In genomic region chr12:112618981-112619685, GRCm38 (mm10) we compare ENCODE assay signal across 8 mouse cellular contexts. TPM values are rescaled to one million over a fixed set of nuclear protein-coding genes. Genes with fewer than 3 reads are reported as not detected.
A peak's percentile ranks its signal among the peaks of the same experiment; 100 is the strongest.
DNase-seq lines count a peak whose midpoint lies in the region; ATAC-seq lines count a peak whose summit lies in the region.

No protein-coding gene starts in this region.

- H3K4me2 ChIP-seq in heart, embryonic 16.5 days (ENCODE audit: low read depth, low read length) = peak overlapping the region; percentile 89
- peak overlapping the region; percentile 92 for H3K4me2 ChIP-seq in midbrain, embryonic 15.5 days

- no peak for ATAC-seq in cerebellum, adult (ENCODE audit: insufficient number of reproducible peaks, low FRiP score, low TSS enrichment)
- peak; percentile 35 for ATAC-seq in heart, embryonic 16.5 days (replicated peaks; ENCODE audit: extremely low read depth, insufficient read depth, low FRiP score)
- no peak for ATAC-seq in midbrain, embryonic 15.5 days (replicated peaks)

- DNase-seq in cerebellum, adult 11-12 months = peak; percentile 29
- peak; percentile 35 for DNase-seq in embryonic facial prominence, embryonic 10.5 days (ENCODE audit: low spot score)
- DNase-seq in kidney, postnatal 10 days = peak; percentile 46
- no peak for DNase-seq in frontal cortex, postnatal 25 days (ENCODE audit: low spot score in 2 of 2)
- no peak for DNase-seq in adrenal gland, postnatal 4 days (ENCODE audit: low spot score in 2 of 2)

- peaks cover 54% of the 10 kb centered on the region for H3K4me1 ChIP-seq in embryonic facial prominence, embryonic 10.5 days
- H3K4me1 ChIP-seq in heart, embryonic 16.5 days (ENCODE audit: control insufficient read depth, insufficient read depth, low read length) = peaks cover 50% of the 10 kb centered on the region
- peaks cover 18% of the 10 kb centered on the region for H3K4me1 ChIP-seq in midbrain, embryonic 15.5 days

- H3K36me3 ChIP-seq in embryonic facial prominence, embryonic 10.5 days (replicated peaks) = no peaks in the 10 kb centered on the region
- H3K36me3 ChIP-seq in heart, embryonic 16.5 days (ENCODE audit: control insufficient read depth, insufficient read depth) = no peaks in the 10 kb centered on the region
- no peaks in the 10 kb centered on the region for H3K36me3 ChIP-seq in midbrain, embryonic 15.5 days (replicated peaks)

- peak overlapping the region; percentile 76; the same call in 1 of the 2 replicates for H3K27ac ChIP-seq in embryonic facial prominence, embryonic 10.5 days (replicated peaks)
- peak overlapping the region; percentile 98 for H3K27ac ChIP-seq in heart, embryonic 16.5 days (ENCODE audit: low read length)
- no peak overlapping the region for H3K27ac ChIP-seq in midbrain, embryonic 15.5 days

- peak overlapping the region; percentile 69 for H3K4me3 ChIP-seq in embryonic facial prominence, embryonic 10.5 days
- peak overlapping the region; percentile 66 for H3K4me3 ChIP-seq in heart, embryonic 16.5 days (ENCODE audit: low read length)
- H3K4me3 ChIP-seq in midbrain, embryonic 15.5 days = peak overlapping the region; percentile 53

- peaks cover 62% of the 10 kb centered on the region for H3K27me3 ChIP-seq in embryonic facial prominence, embryonic 10.5 days (replicated peaks; ENCODE audit: low read depth, poor library complexity, severe bottlenecking)
- no peaks in the 10 kb centered on the region for H3K27me3 ChIP-seq in heart, embryonic 16.5 days (ENCODE audit: control insufficient read depth, insufficient read depth, low read length)
- H3K27me3 ChIP-seq in midbrain, embryonic 15.5 days (replicated peaks) = peaks cover 23% of the 10 kb centered on the region

- H3K9me3 ChIP-seq in embryonic facial prominence, embryonic 10.5 days = no peaks in the 10 kb centered on the region
- no peaks in the 10 kb centered on the region for H3K9me3 ChIP-seq in heart, embryonic 16.5 days (replicated peaks; ENCODE audit: control insufficient read depth, low read length)
- H3K9me3 ChIP-seq in midbrain, embryonic 15.5 days = no peaks in the 10 kb centered on the region

- 20% methylated on average over 13 of the region's 13 CpGs for WGBS in embryonic facial prominence, embryonic 10.5 days
- 15% methylated on average over 13 of the region's 13 CpGs for WGBS in heart, embryonic 16.5 days
- 26% methylated on average over 13 of the region's 13 CpGs for WGBS in midbrain, embryonic 15.5 days

- peak overlapping the region; percentile 86 for H3K9ac ChIP-seq in heart, embryonic 16.5 days (ENCODE audit: low read length)
- H3K9ac ChIP-seq in midbrain, embryonic 15.5 days = no peak overlapping the region

RNA-seq across cellular contexts. Expression of gene Adssl1, which starts 0.7 kb away (rescaled TPM):
- polyA plus RNA-seq in embryonic facial prominence, embryonic 10.5 days (2016; fragmentation: Nextera tagmentation; extraction: Ambion mirVana) = 4.0 and 4.3 TPM in 2 replicates
- polyA plus RNA-seq in heart, embryonic 16.5 days (2015; fragmentation: Nextera tagmentation; extraction: Ambion mirVana) = 108 and 118 TPM in 2 replicates
- polyA plus RNA-seq in midbrain, embryonic 15.5 days (2015; fragmentation: Nextera tagmentation; extraction: Ambion mirVana) = 3.1 and 3.6 TPM in 2 replicates
- 10 to 100 TPM; 17.1 to 19.5 TPM for total RNA-seq in adrenal gland, postnatal 4 days (2021)

RNA-seq across cellular contexts. Expression of gene Siva1, which starts 25.3 kb away (rescaled TPM):
- polyA plus RNA-seq in embryonic facial prominence, embryonic 10.5 days (2016; fragmentation: Nextera tagmentation; extraction: Ambion mirVana) = 332 TPM in 2 replicates
- 117 and 139 TPM in 2 replicates for polyA plus RNA-seq in heart, embryonic 16.5 days (2015; fragmentation: Nextera tagmentation; extraction: Ambion mirVana)
- 51.2 and 59.2 TPM in 2 replicates for polyA plus RNA-seq in midbrain, embryonic 15.5 days (2015; fragmentation: Nextera tagmentation; extraction: Ambion mirVana)
- total RNA-seq in adrenal gland, postnatal 4 days (2021) = 10 to 100 TPM; 69.9 to 72.6 TPM

RNA-seq across cellular contexts. Expression of gene Inf2, which starts 30.5 kb away (rescaled TPM):
- polyA plus RNA-seq in embryonic facial prominence, embryonic 10.5 days (2016; fragmentation: Nextera tagmentation; extraction: Ambion mirVana) = 1.5 and 1.7 TPM in 2 replicates
- 3.0 and 3.6 TPM in 2 replicates for polyA plus RNA-seq in heart, embryonic 16.5 days (2015; fragmentation: Nextera tagmentation; extraction: Ambion mirVana)
- 1.0 and 2.4 TPM in 2 replicates for polyA plus RNA-seq in midbrain, embryonic 15.5 days (2015; fragmentation: Nextera tagmentation; extraction: Ambion mirVana)
- 10 to 100 TPM; 26.5 to 27.3 TPM for total RNA-seq in adrenal gland, postnatal 4 days (2021)

RNA-seq across cellular contexts. Expression of gene Akt1, which starts 55.6 kb away (rescaled TPM):
- 47.0 and 53.4 TPM in 2 replicates for polyA plus RNA-seq in embryonic facial prominence, embryonic 10.5 days (2016; fragmentation: Nextera tagmentation; extraction: Ambion mirVana)
- 51.4 and 56.7 TPM in 2 replicates for polyA plus RNA-seq in heart, embryonic 16.5 days (2015; fragmentation: Nextera tagmentation; extraction: Ambion mirVana)
- polyA plus RNA-seq in midbrain, embryonic 15.5 days (2015; fragmentation: Nextera tagmentation; extraction: Ambion mirVana) = 139 and 162 TPM in 2 replicates
- 100 to 1,000 TPM; 334 to 351 TPM for total RNA-seq in adrenal gland, postnatal 4 days (2021)

RNA-seq across cellular contexts. Expression of gene Zbtb42, which starts 59.5 kb away (rescaled TPM):
- polyA plus RNA-seq in embryonic facial prominence, embryonic 10.5 days (2016; fragmentation: Nextera tagmentation; extraction: Ambion mirVana) = 4.3 and 4.5 TPM in 2 replicates
- polyA plus RNA-seq in heart, embryonic 16.5 days (2015; fragmentation: Nextera tagmentation; extraction: Ambion mirVana) = 4.9 and 6.9 TPM in 2 replicates
- 1.9 and 2.5 TPM in 2 replicates for polyA plus RNA-seq in midbrain, embryonic 15.5 days (2015; fragmentation: Nextera tagmentation; extraction: Ambion mirVana)
- total RNA-seq in adrenal gland, postnatal 4 days (2021) = 1 to 10 TPM; 6.4 to 6.8 TPM

Comparison
In these comparisons a context has a peak if more than half of its experiments do, and no peak if none do; other contexts are left out.
1. DNase-seq: peak in cerebellum, adult 11-12 months (single experiment), embryonic facial prominence, embryonic 10.5 days (single experiment) and kidney, postnatal 10 days (single experiment); none in frontal cortex, postnatal 25 days (0 of 2) and adrenal gland, postnatal 4 days (0 of 2).
2. RNA of gene Adssl1, which starts 0.7 kb away (polyA plus RNA-seq): 108 to 118 TPM in heart, embryonic 16.5 days; 4.0 to 4.3 TPM in embryonic facial prominence, embryonic 10.5 days and 3.1 to 3.6 TPM in midbrain, embryonic 15.5 days; every median in the first group is over 10 times any median in the second.
3. Peak in every context shown above with its lines, with median percentiles within 50 percentile points of each other: H3K4me3 ChIP-seq.